Mouse (Mus musculus) testis, postnatal 10 days (tissue): ENCODE measurements around the gene Hoxb6.

Experiments used
- DNase-seq: peaks from one replicate; pipeline ENCODE4 v3.0.0; 2021; ENCODE audit warnings: low spot score

Gene Hoxb6

GRCm38 (mm10) chr11:96301064-96301431 lies 8.8 kb downstream of the Hoxb6 start:
- DNase-seq = no peak

GRCm38 (mm10) chr11:96301837-96302236 lies 9.6 kb downstream of the Hoxb6 start:
- no peak for DNase-seq

GRCm38 (mm10) chr11:96302381-96303150 lies 10.3 kb downstream of the Hoxb6 start:
- DNase-seq = no peak

GRCm38 (mm10) chr11:96303151-96304099 lies 11.1 kb downstream of the Hoxb6 start, which contains the start of gene Hoxb5:
Gene Hoxb5, plus strand, starts transcription at chr11:96303336.
- DNase-seq = peak; percentile 81

- no peak for DNase-seq
Measured at GRCm38 (mm10) chr11:96304381-96305195, 12.3 kb downstream of the Hoxb6 start.

- no peak for DNase-seq
Measured at GRCm38 (mm10) chr11:96305505-96306182, 13.4 kb downstream of the Hoxb6 start.

- no peak for DNase-seq
Measured at GRCm38 (mm10) chr11:96306183-96306907, 14.1 kb downstream of the Hoxb6 start.

GRCm38 (mm10) chr11:96306908-96307269 lies 14.6 kb downstream of the Hoxb6 start:
- no peak for DNase-seq

- DNase-seq = no peak
Measured at GRCm38 (mm10) chr11:96308763-96309162, 16.5 kb downstream of the Hoxb6 start.

- DNase-seq = no peak
Measured at GRCm38 (mm10) chr11:96309288-96309687, 17.0 kb downstream of the Hoxb6 start.

GRCm38 (mm10) chr11:96310183-96310938 lies 18.1 kb downstream of the Hoxb6 start:
- DNase-seq = no peak

GRCm38 (mm10) chr11:96311097-96311496 lies 18.8 kb downstream of the Hoxb6 start:
- no peak for DNase-seq

GRCm38 (mm10) chr11:96311520-96312417 lies 19.5 kb downstream of the Hoxb6 start:
- peak; percentile 59 for DNase-seq

- no peak for DNase-seq
Measured at GRCm38 (mm10) chr11:96313134-96313533, 20.9 kb downstream of the Hoxb6 start.

- no peak for DNase-seq
Measured at GRCm38 (mm10) chr11:96313806-96314428, 21.6 kb downstream of the Hoxb6 start.

- no peak for DNase-seq
Measured at GRCm38 (mm10) chr11:96314671-96315343, 22.5 kb downstream of the Hoxb6 start.

- DNase-seq = no peak
Measured at GRCm38 (mm10) chr11:96315344-96315681, 23.0 kb downstream of the Hoxb6 start.
